Mouse (Mus musculus): ENCODE results near the gene Trim14.

The Trim14 gene

GRCm38 (mm10) chr4:46526798-46527557 lies 9.0 kb downstream of the Trim14 start:
- no peak for DNase-seq (ENCODE audit: low spot score in 2 of 2)

GRCm38 (mm10) chr4:46526226-46526625 lies 9.7 kb downstream of the Trim14 start:
- no peak for DNase-seq (ENCODE audit: low spot score in 2 of 2)

- DNase-seq (ENCODE audit: low spot score in 2 of 2) = no peak
Observed at GRCm38 (mm10) chr4:46523324-46523723, 12.6 kb downstream of the Trim14 start.

- DNase-seq (ENCODE audit: low spot score in 2 of 2) = no peak
Observed at GRCm38 (mm10) chr4:46521457-46521856, 14.5 kb downstream of the Trim14 start.

GRCm38 (mm10) chr4:46520491-46520890 lies 15.4 kb downstream of the Trim14 start:
- no peak for DNase-seq (ENCODE audit: low spot score in 2 of 2)

GRCm38 (mm10) chr4:46507736-46508460 lies 28.0 kb downstream of the Trim14 start:
- peak; percentile 75 to 78 for DNase-seq (ENCODE audit: low spot score in 2 of 2)

GRCm38 (mm10) chr4:46506801-46507610 lies 28.9 kb downstream of the Trim14 start:
- DNase-seq (ENCODE audit: low spot score in 2 of 2) = peak; percentile 93

- DNase-seq (ENCODE audit: low spot score in 2 of 2) = no peak
Observed at GRCm38 (mm10) chr4:46505361-46506057, 30.4 kb downstream of the Trim14 start.

GRCm38 (mm10) chr4:46503881-46504280 lies 32.1 kb downstream of the Trim14 start:
- no peak for DNase-seq (ENCODE audit: low spot score in 2 of 2)

GRCm38 (mm10) chr4:46502606-46503502 lies 33.1 kb downstream of the Trim14 start:
- DNase-seq (ENCODE audit: low spot score in 2 of 2) = no peak

GRCm38 (mm10) chr4:46498976-46499375 lies 37.0 kb downstream of the Trim14 start:
- peak; percentile 33 to 43 for DNase-seq (ENCODE audit: low spot score in 2 of 2)

- DNase-seq (ENCODE audit: low spot score in 2 of 2) = no peak
Observed at GRCm38 (mm10) chr4:46498511-46498910, 37.4 kb downstream of the Trim14 start.

GRCm38 (mm10) chr4:46497286-46497892 lies 38.6 kb downstream of the Trim14 start:
- DNase-seq (ENCODE audit: low spot score in 2 of 2) = peak; percentile 73 to 84

- DNase-seq (ENCODE audit: low spot score in 2 of 2) = no peak
Observed at GRCm38 (mm10) chr4:46495543-46495942, 40.4 kb downstream of the Trim14 start.

- DNase-seq (ENCODE audit: low spot score in 2 of 2) = no peak
Observed at GRCm38 (mm10) chr4:46493071-46493470, 42.9 kb downstream of the Trim14 start.

GRCm38 (mm10) chr4:46489028-46489925 lies 46.7 kb downstream of the Trim14 start, which contains the start of gene Nans:
Gene Nans, plus strand, starts transcription at chr4:46489248.
- peak; percentile 92 to 94 for DNase-seq (ENCODE audit: low spot score in 2 of 2)

- peak; percentile 35 to 39 for DNase-seq (ENCODE audit: low spot score in 2 of 2)
Observed at GRCm38 (mm10) chr4:46487348-46487747, 48.6 kb downstream of the Trim14 start.

- peak; percentile 28 to 38 for DNase-seq (ENCODE audit: low spot score in 2 of 2)
Observed at GRCm38 (mm10) chr4:46485696-46486417, 50.1 kb downstream of the Trim14 start.

Data from right cerebral cortex, adult 2 months (tissue).